Mouse (Mus musculus) CH12.LX (cell line): ENCODE results near the gene Usp40. TPM values are rescaled to one million over a fixed set of nuclear protein-coding genes. Genes with fewer than 3 reads are reported as not detected.

ENCODE experiments used
- DNase-seq: peaks from one replicate; pipeline ENCODE4 v3.0.0-alpha.2; 2013; ENCODE audit errors: extremely low read depth
- H3K27ac ChIP-seq: 2 replicates; pipeline ENCODE4 v1.5.1; 2012; ENCODE audit warnings: low read depth, mild to moderate bottlenecking, control low read depth, moderate library complexity; ENCODE audit not compliant: insufficient read depth
- H3K27me3 ChIP-seq: replicated peaks from 2 replicates; pipeline ENCODE3; 2012; ENCODE audit warnings: inconsistent platforms
- H3K36me3 ChIP-seq, 2 experiments: replicated peaks in 1 of 2; 2 replicates each; pipeline versions ENCODE3 to v1.6.1; 2012; ENCODE audit warnings: inconsistent platforms in 1 of 2, low read length in 1 of 2, mild to moderate bottlenecking in 1 of 2, mixed read lengths in 1 of 2, moderate library complexity in 1 of 2; ENCODE audit not compliant: control insufficient read depth in 1 of 2, insufficient read depth in 1 of 2
- H3K4me1 ChIP-seq, 2 experiments: 2 replicates each; pipeline ENCODE4 v1.6.1; 2012; ENCODE audit warnings: inconsistent platforms in 1 of 2, moderate library complexity in 1 of 2; ENCODE audit not compliant: insufficient read depth in 2 of 2, control insufficient read depth in 1 of 2
- H3K4me2 ChIP-seq: 2 replicates; pipeline ENCODE4 v1.6.1; 2012; ENCODE audit warnings: low read depth, mild to moderate bottlenecking, control low read depth; ENCODE audit not compliant: poor library complexity, insufficient read depth, severe bottlenecking
- H3K4me3 ChIP-seq, 3 experiments: fragments of 150-350 bp in 1 of 3; sonication (generic) in 1 of 3; replicated peaks in 1 of 3; 2 replicates each; pipeline versions ENCODE3 to v1.5.1; 2011 to 2012; ENCODE audit warnings: low read depth in 2 of 3, low read length in 2 of 3, mild to moderate bottlenecking in 2 of 3, moderate library complexity in 2 of 3, control low read depth in 1 of 3, improper control_type of control experiment in 1 of 3, inconsistent platforms in 1 of 3, mixed read lengths in 1 of 3; ENCODE audit not compliant: poor library complexity in 1 of 3
- H3K79me2 ChIP-seq: replicated peaks from 2 replicates; pipeline ENCODE4 v1.6.1; 2012; ENCODE audit warnings: mild to moderate bottlenecking, moderate library complexity; ENCODE audit not compliant: control insufficient read depth, poor library complexity, insufficient read depth, severe bottlenecking; ENCODE audit errors: extremely low read depth
- H3K9ac ChIP-seq: 2 replicates; pipeline ENCODE4 v1.6.1; 2012; ENCODE audit warnings: low read depth, mild to moderate bottlenecking, control low read depth, moderate library complexity; ENCODE audit not compliant: insufficient read depth
- H3K9me3 ChIP-seq: replicated peaks from 2 replicates; pipeline ENCODE3; 2012; ENCODE audit warnings: low read length, inconsistent platforms, mixed read lengths
- BHLHE40 ChIP-seq: IDR thresholded peaks from 2 replicates; pipeline ENCODE4 v1.6.1; 2011; ENCODE audit warnings: mild to moderate bottlenecking, low read depth, low read length, improper control_type of control experiment
- CHD2 ChIP-seq: IDR thresholded peaks from 2 replicates; pipeline ENCODE4 v1.6.1; 2011; ENCODE audit warnings: low read length, improper control_type of control experiment
- CTCF ChIP-seq, 2 experiments: IDR thresholded peaks in 1 of 2; conservative IDR thresholded peaks in 1 of 2; 2 replicates each; pipeline ENCODE4 v1.5.1; 2011 to 2012; ENCODE audit warnings: low read depth in 2 of 2, low read length in 2 of 2, improper control_type of control experiment in 1 of 2, inconsistent platforms in 1 of 2, mild to moderate bottlenecking in 1 of 2, moderate library complexity in 1 of 2
- GABPA ChIP-seq: IDR thresholded peaks from 2 replicates; pipeline ENCODE4 v1.6.1; 2012; ENCODE audit warnings: low read depth, low read length, improper control_type of control experiment, inconsistent platforms; ENCODE audit not compliant: insufficient replicate concordance
- HCFC1 ChIP-seq: IDR thresholded peaks from 2 replicates; pipeline ENCODE4 v1.6.1; 2012; ENCODE audit warnings: low read depth, mild to moderate bottlenecking, inconsistent platforms, low read length, improper control_type of control experiment
- IRF4 ChIP-seq: IDR thresholded peaks from 2 replicates; pipeline ENCODE4 v1.6.1; 2014; ENCODE audit warnings: low read depth, mild to moderate bottlenecking, inconsistent platforms, low read length, improper control_type of control experiment
- JUND ChIP-seq: conservative IDR thresholded peaks from 2 replicates; pipeline ENCODE4 v1.6.1; 2011; ENCODE audit warnings: low read depth, low read length, improper control_type of control experiment
- MAFK ChIP-seq: IDR thresholded peaks from 2 replicates; pipeline ENCODE4 v1.6.1; 2011; ENCODE audit warnings: low read length, improper control_type of control experiment; ENCODE audit not compliant: insufficient replicate concordance
- MAZ ChIP-seq: IDR thresholded peaks from 2 replicates; pipeline ENCODE4 v1.6.1; 2012; ENCODE audit warnings: low read depth, mild to moderate bottlenecking, inconsistent platforms, low read length, improper control_type of control experiment, moderate library complexity
- MEF2A ChIP-seq: IDR thresholded peaks from 2 replicates; pipeline ENCODE4 v1.6.1; 2014; ENCODE audit warnings: low read depth, mild to moderate bottlenecking, inconsistent platforms, low read length, improper control_type of control experiment, borderline replicate concordance
- MXI1 ChIP-seq: IDR thresholded peaks from 2 replicates; pipeline ENCODE4 v1.6.1; 2011; ENCODE audit warnings: mild to moderate bottlenecking, low read depth, low read length, improper control_type of control experiment
- MYC ChIP-seq: IDR thresholded peaks from 2 replicates; pipeline ENCODE4 v1.6.1; 2011; ENCODE audit warnings: low read depth, mild to moderate bottlenecking, improper control_type of control experiment, low read length
- NELFE ChIP-seq: IDR thresholded peaks from 2 replicates; pipeline ENCODE4 v1.6.1; 2011; ENCODE audit warnings: low read depth, low read length, improper control_type of control experiment
- POLR2AphosphoS2 ChIP-seq: IDR thresholded peaks from 2 replicates; pipeline ENCODE4 v1.6.1; 2011; ENCODE audit warnings: low read depth, low read length, improper control_type of control experiment
- RAD21 ChIP-seq: IDR thresholded peaks from 2 replicates; pipeline ENCODE4 v1.6.1; 2011; ENCODE audit warnings: low read depth, mild to moderate bottlenecking, low read length, improper control_type of control experiment, moderate library complexity
- SIN3A ChIP-seq: IDR thresholded peaks from 2 replicates; pipeline ENCODE4 v1.6.1; 2012; ENCODE audit warnings: low read length, improper control_type of control experiment, inconsistent platforms
- TBP ChIP-seq: conservative IDR thresholded peaks from 2 replicates; pipeline ENCODE4 v1.6.1; 2011; ENCODE audit warnings: low read depth, low read length, improper control_type of control experiment
- UBTF ChIP-seq: IDR thresholded peaks from 2 replicates; pipeline ENCODE4 v1.6.1; 2012; ENCODE audit warnings: low read depth, mild to moderate bottlenecking, inconsistent platforms, low read length, improper control_type of control experiment, moderate library complexity
- USF2 ChIP-seq: conservative IDR thresholded peaks from 2 replicates; pipeline ENCODE4 v1.6.1; 2011; ENCODE audit warnings: low read depth, low read length, improper control_type of control experiment
- ZKSCAN1 ChIP-seq: IDR thresholded peaks from 2 replicates; pipeline ENCODE4 v1.6.1; 2012; ENCODE audit warnings: low read depth, inconsistent platforms, low read length, improper control_type of control experiment, borderline replicate concordance
- ZNF384 ChIP-seq: IDR thresholded peaks from 2 replicates; pipeline ENCODE4 v1.6.1; 2012; ENCODE audit warnings: low read depth, low read length, improper control_type of control experiment, inconsistent platforms
- dilution Hi-C: fragments of 300-500 bp; cut with MboI; formaldehyde crosslinking; loops from 2 replicates; pipeline ENCODE4 v1.14.3; 2020; ENCODE audit warnings: low sequenced_read_pairs; ENCODE audit not compliant: extremely low pct_unique_long_range_greater_than_20kb, extremely low pct_ligation_motif_present
- in situ Hi-C: fragments of 300-500 bp; cut with MboI; formaldehyde crosslinking; loops from 3 replicates; pipeline ENCODE4 v1.14.3; 2019; ENCODE audit warnings: low sequenced_read_pairs, low pct_ligation_motif_present, low pct_unique_long_range_greater_than_20kb, mixed read lengths
- polyA plus RNA-seq: library from polyadenylated mRNA; unstranded; fragments of >175 nt; gene quantifications from 2 replicates; pipeline ENCODE4 v1.2.1, GENCODE M21; 2012; ENCODE audit warnings: low read depth; ENCODE audit not compliant: insufficient read length
- total RNA-seq, 2 experiments: library from RNA; depleted of rRNA; stranded (reverse); fragments of 300-350 nt in 1 of 2; fragments of >200 nt in 1 of 2; gene quantifications; 2 replicates each; pipeline ENCODE4 v1.2.3; 2012 to 2014

Gene Usp40
- total and polyA plus RNA-seq, 3 experiments: 12.7 to 15.4 (median 14.8) TPM

DNA sequence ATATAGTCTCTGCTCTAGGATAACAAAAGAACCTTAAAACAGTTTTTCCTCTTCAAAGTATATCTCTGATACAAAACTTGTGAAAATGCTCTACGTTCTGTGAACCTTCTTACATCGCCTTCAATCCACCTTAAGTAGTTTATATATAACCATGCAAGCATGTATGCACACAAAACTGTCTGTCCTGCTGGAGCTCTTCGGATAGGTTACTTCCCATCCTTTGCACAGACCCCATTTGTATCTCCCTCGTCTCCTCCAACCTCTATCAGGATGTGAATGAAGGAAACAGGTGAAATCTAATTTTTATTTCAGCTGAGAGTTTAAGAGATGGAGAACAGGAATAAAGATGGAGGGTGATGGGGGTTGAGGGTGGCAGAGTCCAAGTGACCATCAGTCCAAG is 384 bp upstream of the Usp40 start:
- 0 out of 2 replicates have a peak overlapping the region, but pooled peaks have one; percentile 0 for H3K4me2 ChIP-seq
- no peak for DNase-seq
- H3K27ac ChIP-seq: no peak overlapping the region
- in situ Hi-C loops: no loop called here
- H3K9ac ChIP-seq: peak overlapping the region; percentile 72; the same call in 1 of the 2 replicates
- peak overlapping the region in 2 of 3 experiments; percentile 45 to 82 for H3K4me3 ChIP-seq
- no peaks in the 10 kb centered on the region; the same call in 1 of the 2 replicates for H3K79me2 ChIP-seq
- no peaks in the 10 kb centered on the region for H3K9me3 ChIP-seq
- H3K27me3 ChIP-seq: peaks cover 5% of the 10 kb centered on the region
- peaks cover 9 to 21% of the 10 kb centered on the region in 2 experiments for H3K36me3 ChIP-seq
- dilution Hi-C loops: no loop called here
- TF ChIP-seq IRF4 (no peak), USF2 (no peak), ZNF384 (no peak), GABPA (no peak), BHLHE40 (no peak), HCFC1 (no peak), JUND (no peak), CTCF (conservative IDR thresholded peaks at IDR 0.05 in 1 of 2, IDR thresholded peaks at IDR 0.05 in 1 of 2; ENCODE audit: low read depth in 2 of 2, low read length in 2 of 2) (no peak), MYC (no peak), MAFK (no peak), SIN3A (no peak), UBTF (no peak), POLR2AphosphoS2 (no peak), CHD2 (no peak), TBP (no peak), MXI1 (no peak), NELFE (no peak), RAD21 (no peak), ZKSCAN1 (no peak), MAZ (no peak)
- peaks cover 3 to 29% of the 10 kb centered on the region in 2 experiments; a peak in 3 of 4 replicates for H3K4me1 ChIP-seq

DNA sequence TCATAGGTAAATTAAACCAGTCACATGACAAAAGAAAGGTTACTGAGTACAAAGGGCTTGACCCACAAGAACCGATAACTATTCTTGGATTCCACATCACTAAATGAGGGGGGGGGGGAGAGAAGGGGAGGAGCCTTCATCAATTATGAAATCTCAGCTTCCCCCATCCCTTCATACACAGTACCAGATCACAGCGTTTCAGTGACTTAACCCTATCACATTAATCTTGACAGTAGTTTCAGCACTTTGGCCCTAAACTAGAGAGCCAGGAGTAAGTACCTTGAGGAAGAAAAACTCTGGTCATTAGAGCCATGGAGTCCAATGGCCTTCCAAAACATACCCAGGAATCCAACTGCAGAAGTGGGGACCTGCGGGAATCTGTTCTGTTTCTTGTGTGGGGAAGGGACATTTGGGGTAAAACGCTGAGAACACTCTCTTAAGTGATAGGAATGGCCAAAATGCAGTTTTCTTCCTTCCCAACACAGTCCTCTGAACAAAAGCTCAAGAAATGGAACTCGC is 600 bp downstream of the Usp40 start:
- H3K4me1 ChIP-seq: peaks cover 3 to 29% of the 10 kb centered on the region in 2 experiments; a peak in 3 of 4 replicates
- peak overlapping the region; percentile 68 for H3K4me2 ChIP-seq
- no peak for TF ChIP-seq HCFC1
- TF ChIP-seq JUND: no peak
- TF ChIP-seq ZNF384: no peak
- no peak for TF ChIP-seq IRF4
- peak; percentile 36; the same call in 1 of the 2 replicates for TF ChIP-seq MEF2A
- no peak for TF ChIP-seq POLR2AphosphoS2
- TF ChIP-seq BHLHE40: no peak
- no peak for TF ChIP-seq TBP
- TF ChIP-seq, all 38 proteins: peak for 1
- Histone ChIP-seq H3K9me3 (no peaks in the 10 kb centered on the region), H3K9ac (peak overlapping the region; percentile 72), H3K36me3 (peaks cover 12 to 30% of the 10 kb centered on the region in 2 experiments), H3K79me2 (peaks cover 2% of the 10 kb centered on the region; the same call in 1 of the 2 replicates), H3K27me3 (peaks cover 2% of the 10 kb centered on the region), H3K4me3 (peak overlapping the region; percentile 75 to 91 (median 82)), H3K27ac (peak overlapping the region; percentile 16; the same call in 1 of the 2 replicates)
- dilution Hi-C loops: no loop called here
- peak; percentile 26 for DNase-seq
- in situ Hi-C loops: no loop called here
